Mouse (Mus musculus): ENCODE measurements around the gene Fgfr2. TPM values are rescaled to one million over a fixed set of nuclear protein-coding genes. Genes with fewer than 3 reads are reported as not detected.

Gene Fgfr2
- polyA plus RNA-seq, 1 experiment: 0.17 TPM

- no peak for TF ChIP-seq TCF12 (IDR thresholded peaks at IDR 0.05; ENCODE audit: insufficient read depth, poor library complexity, severe bottlenecking)
- TF ChIP-seq MYOG (IDR thresholded peaks at IDR 0.05; ENCODE audit: control insufficient read depth in 1 of 3, insufficient read depth in 1 of 3, insufficient read length in 2 of 3, low read depth in 2 of 3): peak in 1 of 3 experiments; percentile 18
- no peak for TF ChIP-seq TCF3 (IDR thresholded peaks at IDR 0.05; ENCODE audit: insufficient read length, low read depth)
- TF ChIP-seq MYOD1 (IDR thresholded peaks at IDR 0.05; ENCODE audit: control insufficient read depth in 1 of 3, insufficient read length in 2 of 3, low read depth in 2 of 3): peak in 2 of 3 experiments; percentile 45 to 56
- no peak for TF ChIP-seq CEBPB (IDR thresholded peaks at IDR 0.05; ENCODE audit: insufficient read depth, poor library complexity, severe bottlenecking)
- Histone ChIP-seq H3K79me2 (ENCODE audit: control insufficient read depth, insufficient read depth) (no peaks in the 10 kb centered on the region), H3K27me3 (ENCODE audit: control insufficient read depth, insufficient read depth, insufficient read length) (no peaks in the 10 kb centered on the region), H3K4me2 (ENCODE audit: low read depth) (peak overlapping the region; percentile 45), H3ac (ENCODE audit: control insufficient read depth, insufficient read length) (no peak overlapping the region), H3K4me3 (no peak overlapping the region), H3K36me3 (ENCODE audit: control insufficient read depth, insufficient read depth) (peaks cover 11% of the 10 kb centered on the region)
These were observed 369.4 kb downstream of the Fgfr2 start for GRCm38 (mm10) chr7:132753518-132754388.

- TF ChIP-seq MYOD1 (IDR thresholded peaks at IDR 0.05; ENCODE audit: control insufficient read depth in 1 of 3, insufficient read length in 2 of 3, low read depth in 2 of 3) (no peak), MAX (IDR thresholded peaks at IDR 0.05; ENCODE audit: low read depth) (no peak)
- Histone ChIP-seq H3K79me2 (ENCODE audit: control insufficient read depth, insufficient read depth) (no peaks in the 10 kb centered on the region), H3K36me3 (ENCODE audit: control insufficient read depth, insufficient read depth) (no peaks in the 10 kb centered on the region), H3K4me3 (no peak overlapping the region), H3K4me2 (ENCODE audit: low read depth) (no peak overlapping the region), H3ac (ENCODE audit: control insufficient read depth, insufficient read length) (no peak overlapping the region), H3K27me3 (ENCODE audit: control insufficient read depth, insufficient read depth, insufficient read length) (no peaks in the 10 kb centered on the region)
These were observed 371.4 kb downstream of the Fgfr2 start for GRCm38 (mm10) chr7:132751716-132752115.

DNA sequence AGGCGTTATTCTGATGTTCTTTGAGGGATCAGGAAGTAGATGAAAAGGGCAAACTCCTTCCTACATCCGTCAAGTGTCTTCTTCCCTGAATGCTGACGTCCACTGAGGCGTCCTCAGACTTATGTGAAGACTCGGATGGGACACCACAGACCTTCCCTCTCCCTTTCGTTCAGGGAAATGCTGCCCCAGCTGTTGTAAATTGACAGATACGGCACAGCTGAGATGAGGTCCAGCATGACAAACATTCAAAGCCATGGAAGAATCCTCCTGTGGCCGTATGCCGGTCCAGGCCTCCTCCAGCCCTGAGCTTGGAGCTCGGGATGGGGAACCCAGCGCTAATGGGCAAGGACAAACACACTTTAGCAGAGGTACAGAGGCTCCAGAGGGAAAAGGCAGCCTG, 373.6 kb downstream of the Fgfr2 start:
- Histone ChIP-seq H3K4me2 (ENCODE audit: low read depth) (no peak overlapping the region), H3K4me3 (no peak overlapping the region), H3ac (ENCODE audit: control insufficient read depth, insufficient read length) (no peak overlapping the region), H3K79me2 (ENCODE audit: control insufficient read depth, insufficient read depth) (no peaks in the 10 kb centered on the region), H3K36me3 (ENCODE audit: control insufficient read depth, insufficient read depth) (no peaks in the 10 kb centered on the region), H3K27me3 (ENCODE audit: control insufficient read depth, insufficient read depth, insufficient read length) (no peaks in the 10 kb centered on the region)
- TF ChIP-seq CEBPB (IDR thresholded peaks at IDR 0.05; ENCODE audit: insufficient read depth, poor library complexity, severe bottlenecking) (no peak), POLR2A (IDR thresholded peaks at IDR 0.05; ENCODE audit: insufficient read length, low read depth) (no peak), USF1 (IDR thresholded peaks at IDR 0.05; ENCODE audit: low read depth) (no peak), MYOD1 (IDR thresholded peaks at IDR 0.05; ENCODE audit: control insufficient read depth in 1 of 3, insufficient read length in 2 of 3, low read depth in 2 of 3) (peak in 2 of 3 experiments; percentile 53 to 64), TCF3 (IDR thresholded peaks at IDR 0.05; ENCODE audit: insufficient read length, low read depth) (no peak), POLR2AphosphoS2 (IDR thresholded peaks at IDR 0.05; ENCODE audit: insufficient read length, low read depth) (no peak), SRF (IDR thresholded peaks at IDR 0.05; ENCODE audit: control insufficient read depth, insufficient read length, low read depth) (no peak), E2F4 (IDR thresholded peaks at IDR 0.05; ENCODE audit: insufficient read depth) (no peak), TCF12 (IDR thresholded peaks at IDR 0.05; ENCODE audit: insufficient read depth, poor library complexity, severe bottlenecking) (no peak), REST (IDR thresholded peaks at IDR 0.05; ENCODE audit: insufficient read depth, insufficient read length) (no peak), MAX (IDR thresholded peaks at IDR 0.05; ENCODE audit: low read depth) (no peak), MYOG (IDR thresholded peaks at IDR 0.05; ENCODE audit: control insufficient read depth in 1 of 3, insufficient read depth in 1 of 3, insufficient read length in 2 of 3, low read depth in 2 of 3) (peak in 1 of 3 experiments; percentile 29)

GRCm38 (mm10) chr7:132748076-132748769, 374.9 kb downstream of the Fgfr2 start:
- H3K27me3 ChIP-seq (ENCODE audit: control insufficient read depth, insufficient read depth, insufficient read length): no peaks in the 10 kb centered on the region
- H3K36me3 ChIP-seq (ENCODE audit: control insufficient read depth, insufficient read depth): no peaks in the 10 kb centered on the region
- H3K79me2 ChIP-seq (ENCODE audit: control insufficient read depth, insufficient read depth): no peaks in the 10 kb centered on the region
- H3ac ChIP-seq (ENCODE audit: control insufficient read depth, insufficient read length): no peak overlapping the region
- no peak overlapping the region for H3K4me3 ChIP-seq
- TF ChIP-seq POLR2A (IDR thresholded peaks at IDR 0.05; ENCODE audit: insufficient read length, low read depth) (no peak), SRF (IDR thresholded peaks at IDR 0.05; ENCODE audit: control insufficient read depth, insufficient read length, low read depth) (no peak), MYOG (IDR thresholded peaks at IDR 0.05; ENCODE audit: control insufficient read depth in 1 of 3, insufficient read depth in 1 of 3, insufficient read length in 2 of 3, low read depth in 2 of 3) (peak; percentile 55 to 96 (median 96)), CEBPB (IDR thresholded peaks at IDR 0.05; ENCODE audit: insufficient read depth, poor library complexity, severe bottlenecking) (no peak), USF1 (IDR thresholded peaks at IDR 0.05; ENCODE audit: low read depth) (no peak), POLR2AphosphoS2 (IDR thresholded peaks at IDR 0.05; ENCODE audit: insufficient read length, low read depth) (no peak), E2F4 (IDR thresholded peaks at IDR 0.05; ENCODE audit: insufficient read depth) (no peak), MYOD1 (IDR thresholded peaks at IDR 0.05; ENCODE audit: control insufficient read depth in 1 of 3, insufficient read length in 2 of 3, low read depth in 2 of 3) (peak; percentile 46 to 96 (median 95)), MAX (IDR thresholded peaks at IDR 0.05; ENCODE audit: low read depth) (no peak), TCF3 (IDR thresholded peaks at IDR 0.05; ENCODE audit: insufficient read length, low read depth) (peak; percentile 94), TCF12 (IDR thresholded peaks at IDR 0.05; ENCODE audit: insufficient read depth, poor library complexity, severe bottlenecking) (peak; percentile 88)
- no peak overlapping the region for H3K4me2 ChIP-seq (ENCODE audit: low read depth)
